Mouse (Mus musculus) forebrain, embryonic 13.5 days (tissue): ENCODE results near the gene Cd47. TPM values are rescaled to one million over a fixed set of nuclear protein-coding genes. Genes with fewer than 3 reads are reported as not detected.

Source experiments
- ATAC-seq: fragments of 200-750 bp; cut with Nextera tagmentation; 2 replicates; pipeline ENCODE4 v1.8.0; 2017
- H3K27ac ChIP-seq: fragments of 300-500 bp; sonication (generic); 2 replicates; pipeline ENCODE4 v1.5.1; 2015; ENCODE audit warnings: inconsistent platforms, mild to moderate bottlenecking, moderate library complexity
- H3K27me3 ChIP-seq: fragments of 300-500 bp; sonication (generic); 2 replicates; pipeline ENCODE4 v1.6.1; 2015; ENCODE audit warnings: mild to moderate bottlenecking, inconsistent platforms
- H3K36me3 ChIP-seq: fragments of 300-500 bp; sonication (generic); 2 replicates; pipeline ENCODE4 v1.6.1; 2015; ENCODE audit warnings: mild to moderate bottlenecking, inconsistent platforms; ENCODE audit not compliant: poor library complexity, severe bottlenecking
- H3K4me1 ChIP-seq: fragments of 300-500 bp; sonication (generic); 2 replicates; pipeline ENCODE4 v1.6.1; 2015; ENCODE audit warnings: inconsistent platforms
- H3K4me2 ChIP-seq: fragments of 300-500 bp; sonication (generic); 2 replicates; pipeline ENCODE4 v1.6.1; 2015; ENCODE audit warnings: inconsistent platforms, mild to moderate bottlenecking, moderate library complexity
- H3K4me3 ChIP-seq: fragments of 300-500 bp; sonication (generic); 2 replicates; pipeline ENCODE4 v1.5.1; 2015; ENCODE audit warnings: mild to moderate bottlenecking, inconsistent platforms
- H3K9ac ChIP-seq: fragments of 300-500 bp; sonication (generic); 2 replicates; pipeline ENCODE4 v1.6.1; 2015; ENCODE audit warnings: mild to moderate bottlenecking, inconsistent platforms
- H3K9me3 ChIP-seq: fragments of 300-500 bp; sonication (generic); replicated peaks from 2 replicates; pipeline ENCODE4 v1.6.1; 2016; ENCODE audit warnings: inconsistent platforms
- WGBS: fragments of 180-500 bp; shearing (Covaris S2); methylation state at CpG from one replicate; pipeline ENCODE4 v1.1.7; 2015; 5-methylcytosine and 5-hydroxymethylcytosine counted together
- polyA plus RNA-seq: library from polyadenylated mRNA; unstranded; fragments of >200 nt; fragmentation: Nextera tagmentation; extraction: Ambion mirVana; gene quantifications from 2 replicates; pipeline ENCODE4 v1.2.1, GENCODE M21; 2015

Gene Cd47
- polyA plus RNA-seq, 1 experiment from 2014 or later, result 80.4 TPM

- Histone ChIP-seq H3K36me3 (peaks cover 11% of the 10 kb centered on the region), H3K9ac (no peak overlapping the region), H3K27ac (no peak overlapping the region), H3K27me3 (no peaks in the 10 kb centered on the region), H3K4me2 (no peak overlapping the region), H3K9me3 (no peaks in the 10 kb centered on the region), H3K4me3 (no peak overlapping the region), H3K4me1 (0 out of 2 replicates have a peak, but pooled peaks cover 4% of the 10 kb centered on the region)
- 90% methylated on average over 2 of the region's 2 CpGs for WGBS
- ATAC-seq, result no peak
These were observed 106.6 kb downstream of the Cd47 start for GRCm38 (mm10) chr16:49906940-49907339.

GRCm38 (mm10) chr16:49907356-49907755, 107.0 kb downstream of the Cd47 start:
- no peak overlapping the region for H3K9ac ChIP-seq
- H3K4me3 ChIP-seq, result no peak overlapping the region
- H3K36me3 ChIP-seq, result peaks cover 11% of the 10 kb centered on the region
- H3K27me3 ChIP-seq, result no peaks in the 10 kb centered on the region
- 43% methylated on average over 4 of the region's 4 CpGs for WGBS
- no peak overlapping the region for H3K27ac ChIP-seq
- H3K9me3 ChIP-seq, result no peaks in the 10 kb centered on the region
- no peak overlapping the region for H3K4me2 ChIP-seq
- H3K4me1 ChIP-seq, result 0 out of 2 replicates have a peak, but pooled peaks cover 4% of the 10 kb centered on the region
- no peak for ATAC-seq

- H3K4me3 ChIP-seq, result no peak overlapping the region
- 70% methylated on average over 8 of the region's 8 CpGs for WGBS
- H3K9me3 ChIP-seq, result no peaks in the 10 kb centered on the region
- 0 out of 2 replicates have a peak, but pooled peaks cover 4% of the 10 kb centered on the region for H3K4me1 ChIP-seq
- no peak for ATAC-seq
- no peak overlapping the region for H3K4me2 ChIP-seq
- no peak overlapping the region for H3K27ac ChIP-seq
- no peaks in the 10 kb centered on the region for H3K27me3 ChIP-seq
- H3K9ac ChIP-seq, result no peak overlapping the region
- H3K36me3 ChIP-seq, result peaks cover 6% of the 10 kb centered on the region
These were observed 109.2 kb downstream of the Cd47 start for GRCm38 (mm10) chr16:49909536-49909935.

GRCm38 (mm10) chr16:49914094-49914493, 113.8 kb downstream of the Cd47 start:
- WGBS, result 84% methylated on average over 2 of the region's 2 CpGs
- ATAC-seq, result no peak
- no peak overlapping the region for H3K4me3 ChIP-seq

GRCm38 (mm10) chr16:49915532-49916476, 115.5 kb downstream of the Cd47 start:
- no peak overlapping the region for H3K9ac ChIP-seq
- ATAC-seq, result no peak
- 83% methylated on average over 11 of the region's 11 CpGs for WGBS
- H3K27me3 ChIP-seq, result no peaks in the 10 kb centered on the region
- H3K9me3 ChIP-seq, result no peaks in the 10 kb centered on the region
- H3K27ac ChIP-seq, result no peak overlapping the region
- no peak overlapping the region for H3K4me2 ChIP-seq
- no peaks in the 10 kb centered on the region for H3K4me1 ChIP-seq
- peaks cover 5% of the 10 kb centered on the region for H3K36me3 ChIP-seq
- H3K4me3 ChIP-seq, result no peak overlapping the region

More at GRCm38 (mm10) chr16:49914094-49914493, 113.8 kb downstream of the Cd47 start:
- no peaks in the 10 kb centered on the region for H3K27me3 ChIP-seq
- no peak overlapping the region for H3K9ac ChIP-seq
- H3K4me1 ChIP-seq, result no peaks in the 10 kb centered on the region
- no peaks in the 10 kb centered on the region for H3K9me3 ChIP-seq
- peaks cover 5% of the 10 kb centered on the region for H3K36me3 ChIP-seq
- H3K4me2 ChIP-seq, result no peak overlapping the region
- no peak overlapping the region for H3K27ac ChIP-seq

GRCm38 (mm10) chr16:49920191-49920590, 119.9 kb downstream of the Cd47 start:
- H3K27ac ChIP-seq, result no peak overlapping the region
- H3K36me3 ChIP-seq, result no peaks in the 10 kb centered on the region
- no peaks in the 10 kb centered on the region for H3K9me3 ChIP-seq
- 86% methylated on average over 10 of the region's 10 CpGs for WGBS
- H3K27me3 ChIP-seq, result no peaks in the 10 kb centered on the region
- no peak overlapping the region for H3K9ac ChIP-seq
- no peaks in the 10 kb centered on the region for H3K4me1 ChIP-seq
- no peak overlapping the region for H3K4me2 ChIP-seq
- no peak for ATAC-seq
- H3K4me3 ChIP-seq, result no peak overlapping the region

GRCm38 (mm10) chr16:49921677-49922076, 121.3 kb downstream of the Cd47 start:
- Histone ChIP-seq H3K27me3 (no peaks in the 10 kb centered on the region), H3K4me1 (no peaks in the 10 kb centered on the region), H3K36me3 (no peaks in the 10 kb centered on the region), H3K27ac (no peak overlapping the region), H3K9me3 (no peaks in the 10 kb centered on the region), H3K4me2 (no peak overlapping the region), H3K4me3 (no peak overlapping the region), H3K9ac (no peak overlapping the region)
- WGBS, result 88% methylated on average over 6 of the region's 6 CpGs
- ATAC-seq, result no peak

DNA sequence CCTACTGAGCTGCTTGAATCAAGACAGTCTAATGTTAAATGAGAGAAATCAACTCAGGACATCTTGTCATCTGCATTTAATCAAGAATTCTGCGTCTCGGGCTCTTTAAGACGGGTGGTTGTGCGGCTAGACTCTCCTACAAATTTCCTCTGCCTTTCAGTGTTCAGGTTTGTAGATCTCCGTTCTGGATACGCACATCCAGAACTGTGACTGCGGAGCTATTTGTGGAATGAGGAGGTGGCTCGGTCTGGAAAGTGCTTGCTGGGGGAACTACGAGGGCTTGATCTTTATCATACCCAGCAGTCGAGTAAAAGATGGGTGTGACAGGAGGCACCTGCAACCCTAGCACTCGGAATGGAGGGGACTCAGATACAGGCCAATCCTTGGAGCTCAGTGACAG, 121.8 kb downstream of the Cd47 start:
- Histone ChIP-seq H3K27me3 (no peaks in the 10 kb centered on the region), H3K36me3 (no peaks in the 10 kb centered on the region), H3K9ac (no peak overlapping the region), H3K9me3 (no peaks in the 10 kb centered on the region), H3K4me3 (no peak overlapping the region), H3K4me2 (no peak overlapping the region), H3K4me1 (no peaks in the 10 kb centered on the region), H3K27ac (no peak overlapping the region)
- no peak for ATAC-seq
- 89% methylated on average over 11 of the region's 11 CpGs for WGBS

- no peak overlapping the region for H3K4me2 ChIP-seq
- no peak overlapping the region for H3K27ac ChIP-seq
- H3K9ac ChIP-seq, result no peak overlapping the region
- 76% methylated on average over 9 of the region's 9 CpGs for WGBS
- no peak overlapping the region for H3K4me3 ChIP-seq
- H3K27me3 ChIP-seq, result no peaks in the 10 kb centered on the region
- no peaks in the 10 kb centered on the region for H3K36me3 ChIP-seq
- no peak for ATAC-seq
- H3K9me3 ChIP-seq, result no peaks in the 10 kb centered on the region
- H3K4me1 ChIP-seq, result no peaks in the 10 kb centered on the region
These were observed 123.4 kb downstream of the Cd47 start for GRCm38 (mm10) chr16:49923720-49924119.

GRCm38 (mm10) chr16:49924941-49925340, 124.6 kb downstream of the Cd47 start:
- no peak overlapping the region for H3K4me2 ChIP-seq
- H3K4me3 ChIP-seq, result no peak overlapping the region
- ATAC-seq, result no peak
- H3K4me1 ChIP-seq, result no peaks in the 10 kb centered on the region
- no peak overlapping the region for H3K9ac ChIP-seq
- no peaks in the 10 kb centered on the region for H3K27me3 ChIP-seq
- no peaks in the 10 kb centered on the region for H3K36me3 ChIP-seq
- no peak overlapping the region for H3K27ac ChIP-seq
- H3K9me3 ChIP-seq, result no peaks in the 10 kb centered on the region
- WGBS, result 76% methylated on average over 1 of the region's 1 CpGs

DNA sequence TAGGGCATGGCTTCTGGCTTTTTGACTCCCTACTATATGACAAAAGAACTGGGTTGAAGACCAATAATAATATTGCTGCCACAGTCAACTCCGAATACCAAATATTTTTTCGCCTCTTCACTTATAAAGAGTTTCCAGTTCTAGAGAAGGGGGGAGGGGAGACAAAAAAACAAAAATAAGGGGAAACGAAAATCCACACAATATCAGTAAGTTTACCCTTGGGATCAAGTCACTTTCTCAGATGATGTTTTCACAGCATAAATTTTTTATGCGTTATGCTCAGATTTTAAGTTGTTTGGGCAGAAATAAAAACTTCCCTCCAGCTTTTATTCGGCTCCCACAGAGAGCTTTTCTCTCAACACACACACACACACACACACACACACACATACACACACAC, 132.9 kb downstream of the Cd47 start:
- Histone ChIP-seq H3K4me2 (no peak overlapping the region), H3K9me3 (no peaks in the 10 kb centered on the region), H3K27ac (no peak overlapping the region), H3K4me3 (no peak overlapping the region), H3K9ac (no peak overlapping the region), H3K4me1 (peaks cover 13% of the 10 kb centered on the region), H3K27me3 (no peaks in the 10 kb centered on the region), H3K36me3 (no peaks in the 10 kb centered on the region)
- WGBS, result 80% methylated on average over 5 of the region's 5 CpGs
- ATAC-seq, result no peak

DNA sequence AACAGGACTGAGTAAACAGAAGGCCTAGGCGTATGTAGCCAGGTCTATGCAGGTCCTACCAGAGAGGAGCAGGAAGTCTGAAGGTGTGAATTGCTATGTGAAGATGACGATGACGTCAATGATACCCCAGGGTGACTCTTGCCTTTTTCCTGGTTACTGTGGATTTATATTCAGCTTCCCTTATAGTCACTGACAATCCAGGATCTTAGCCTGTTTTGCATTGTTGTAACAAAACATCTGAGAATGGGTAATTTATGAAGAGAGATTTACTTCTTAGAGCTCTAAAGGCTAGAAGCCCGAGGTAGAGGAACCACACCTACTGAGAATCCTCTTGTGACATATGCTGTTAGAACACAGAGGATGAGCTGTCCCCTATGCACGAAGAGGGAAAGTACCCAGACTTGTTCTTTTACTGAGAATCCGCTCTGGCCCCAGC, 135.7 kb downstream of the Cd47 start:
- ATAC-seq, result no peak
- no peak overlapping the region for H3K9ac ChIP-seq
- H3K4me1 ChIP-seq, result peaks cover 13% of the 10 kb centered on the region
- no peaks in the 10 kb centered on the region for H3K27me3 ChIP-seq
- no peak overlapping the region for H3K4me2 ChIP-seq
- H3K36me3 ChIP-seq, result no peaks in the 10 kb centered on the region
- 88% methylated on average over 6 of the region's 6 CpGs for WGBS
- no peak overlapping the region for H3K27ac ChIP-seq
- H3K9me3 ChIP-seq, result no peaks in the 10 kb centered on the region
- no peak overlapping the region for H3K4me3 ChIP-seq
